Mouse (Mus musculus) frontal cortex, postnatal 25 days (tissue): Measurements from ENCODE around the gene Ndel1.
"Not testable (repeated sequence)": the region's sequence is repeated elsewhere in the genome, so short reads cannot be mapped to it uniquely, and the experiment has no call there.

Experiments used
- DNase-seq, 2 experiments: peaks; one replicate each; pipeline ENCODE4 v3.0.0; 2022; ENCODE audit warnings: low spot score in 2 of 2

Gene Ndel1

DNA sequence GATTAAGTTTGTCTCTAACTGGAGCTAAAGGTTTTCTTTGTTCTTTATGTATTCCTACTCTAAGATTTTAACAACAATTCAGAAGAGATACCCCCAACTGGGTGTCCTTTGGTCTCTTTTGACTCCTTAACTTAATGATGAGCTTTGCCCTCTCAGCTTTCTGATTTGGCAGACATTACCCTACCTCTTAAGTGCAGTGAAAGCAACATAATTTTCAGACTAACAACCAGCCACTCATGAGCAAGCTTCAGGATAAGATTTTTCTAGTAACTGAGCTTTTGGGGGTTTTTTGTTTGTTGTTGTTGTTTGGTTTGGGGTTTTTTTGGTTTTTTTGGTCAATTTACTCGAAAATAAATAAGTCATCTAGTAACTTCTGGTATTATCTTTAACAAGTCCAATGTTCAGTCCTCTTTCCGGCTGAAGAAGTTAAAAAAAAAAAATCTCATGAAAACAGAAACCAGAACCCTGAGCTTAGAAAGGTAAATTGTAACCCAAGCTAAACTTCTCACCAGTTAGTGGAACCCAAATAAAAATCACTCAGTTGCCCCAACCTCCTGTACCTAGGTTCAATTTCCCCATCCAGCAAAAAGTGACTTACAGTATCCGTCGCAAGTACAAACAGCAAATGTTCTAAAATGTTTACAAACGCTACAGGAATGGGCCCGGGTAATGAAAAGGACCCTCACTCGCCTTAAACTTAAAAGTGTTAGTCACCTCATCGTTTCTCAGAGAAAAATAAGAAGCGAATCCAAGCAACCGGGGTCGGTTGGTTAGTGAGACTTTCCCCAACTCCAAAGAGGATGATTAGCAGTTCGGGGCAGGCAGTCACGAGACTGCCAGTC, 19.8 kb downstream of the Ndel1 start:
- no peak for DNase-seq

- DNase-seq, result no peak
These were observed 20.8 kb downstream of the Ndel1 start for GRCm38 (mm10) chr11:68850862-68851261.

- DNase-seq, result no peak
These were observed 32.1 kb downstream of the Ndel1 start for GRCm38 (mm10) chr11:68839606-68840005.

DNA sequence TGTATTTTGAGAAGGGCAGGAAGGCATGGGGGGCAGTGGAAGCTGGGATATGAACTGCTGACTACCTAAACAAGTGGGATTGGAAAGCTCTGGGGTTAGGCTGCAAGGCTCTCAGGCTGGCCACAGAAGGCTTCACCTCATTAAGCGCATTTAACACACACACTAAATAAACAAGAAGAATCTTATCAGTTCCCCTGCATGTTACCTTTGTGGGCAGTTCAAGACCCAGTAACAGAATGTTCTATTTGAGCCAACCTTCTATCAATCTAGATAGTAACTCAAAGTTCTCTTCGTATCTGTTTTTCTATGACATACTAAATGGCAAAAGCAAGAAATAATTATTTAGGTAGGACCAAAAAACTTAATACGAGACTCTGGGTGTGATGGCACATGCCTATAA, 36.6 kb downstream of the Ndel1 start:
- DNase-seq, result no peak

DNA sequence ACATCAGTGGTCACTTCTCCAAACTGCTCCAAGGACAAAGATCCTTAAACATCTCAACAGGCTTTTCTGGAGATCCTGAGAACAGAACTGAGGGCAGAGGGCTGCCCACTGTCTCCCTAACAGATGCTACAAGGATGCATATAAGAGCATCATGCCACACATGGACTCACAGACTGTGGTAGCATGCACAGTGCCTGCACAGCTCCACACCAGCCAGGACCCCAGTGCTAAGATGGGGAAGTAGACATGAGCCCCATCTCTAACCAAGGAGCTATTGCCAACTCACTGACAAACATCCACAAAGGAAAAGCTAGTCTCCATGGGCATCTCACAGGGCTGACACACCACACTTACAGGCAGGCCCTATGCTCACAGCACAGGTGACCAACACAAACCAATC, 38.1 kb downstream of the Ndel1 start:
- DNase-seq, result no peak

DNA sequence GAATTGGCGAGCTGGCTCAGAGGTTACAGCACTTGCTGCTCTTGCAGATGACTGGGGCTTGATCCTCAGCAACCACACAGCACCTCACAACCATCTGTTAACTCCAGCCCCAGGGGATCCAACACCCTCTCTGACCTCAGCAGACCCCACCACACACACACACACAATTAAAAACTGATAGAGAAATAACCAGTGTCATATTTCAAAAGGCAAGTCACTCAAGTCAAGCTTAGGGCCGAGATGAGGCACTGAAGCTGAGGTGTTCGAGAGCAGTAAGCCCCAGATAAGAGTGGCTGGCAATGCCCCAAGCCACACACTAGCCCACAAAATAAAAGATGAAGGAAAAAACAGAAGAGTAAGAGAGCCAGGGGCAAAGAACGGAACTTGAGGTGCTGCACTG, 38.9 kb downstream of the Ndel1 start:
- no peak for DNase-seq

GRCm38 (mm10) chr11:68831580-68831979, 40.1 kb downstream of the Ndel1 start:
- not testable (repeated sequence) for DNase-seq

- no peak for DNase-seq
These were observed 44.9 kb downstream of the Ndel1 start for GRCm38 (mm10) chr11:68826735-68827134.

- DNase-seq, result no peak
These were observed 49.3 kb downstream of the Ndel1 start for GRCm38 (mm10) chr11:68822326-68822725.

DNA sequence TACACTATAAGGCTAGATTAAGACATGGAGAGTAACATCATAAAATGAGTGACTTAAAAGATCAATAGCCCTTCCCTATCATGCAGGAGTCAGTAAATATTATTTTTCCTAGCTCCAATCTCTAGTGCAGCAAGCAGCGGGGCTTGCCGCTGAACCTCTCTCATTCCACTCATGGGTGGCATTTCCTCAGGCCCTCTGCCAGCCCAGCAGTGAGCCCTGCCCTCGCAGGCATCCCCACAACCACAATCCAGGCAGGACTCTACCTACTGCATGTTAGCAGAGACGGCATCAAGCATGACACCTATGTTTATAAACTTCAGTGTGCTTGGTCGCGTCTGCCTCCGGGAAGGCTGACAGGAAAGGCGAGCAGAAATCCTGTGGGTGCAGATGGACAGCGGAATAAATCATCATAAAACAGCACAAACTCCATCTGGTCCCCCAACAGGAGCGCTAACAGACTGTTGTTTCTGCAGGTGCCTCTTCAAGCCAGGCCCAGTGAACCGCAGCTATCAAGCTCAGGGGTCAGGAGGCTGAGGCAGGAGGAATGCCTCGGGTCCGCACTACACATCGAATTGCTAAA, 52.3 kb downstream of the Ndel1 start:
- DNase-seq, result no peak

DNA sequence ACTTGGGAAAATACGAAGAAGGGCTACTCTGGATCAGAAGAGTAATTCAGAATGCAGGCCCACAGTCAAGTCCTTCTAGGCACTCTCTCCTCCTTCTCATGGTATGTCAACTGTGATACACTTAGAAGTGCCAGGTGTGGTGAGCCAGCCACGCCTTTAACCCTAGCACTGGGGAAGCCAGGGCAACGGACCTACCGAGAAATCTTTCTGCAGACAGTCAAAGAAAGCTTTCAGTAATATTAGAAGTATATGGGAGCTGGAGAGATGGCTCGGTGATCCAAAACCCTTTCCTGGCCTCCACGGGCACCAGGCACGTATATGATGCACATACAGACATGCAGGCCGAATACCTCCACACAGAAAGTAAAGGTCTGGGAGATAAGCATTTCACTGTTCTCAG, 53.2 kb downstream of the Ndel1 start:
- DNase-seq, result no peak

- DNase-seq, result no peak
These were observed 59.6 kb downstream of the Ndel1 start for GRCm38 (mm10) chr11:68811881-68812577.

DNA sequence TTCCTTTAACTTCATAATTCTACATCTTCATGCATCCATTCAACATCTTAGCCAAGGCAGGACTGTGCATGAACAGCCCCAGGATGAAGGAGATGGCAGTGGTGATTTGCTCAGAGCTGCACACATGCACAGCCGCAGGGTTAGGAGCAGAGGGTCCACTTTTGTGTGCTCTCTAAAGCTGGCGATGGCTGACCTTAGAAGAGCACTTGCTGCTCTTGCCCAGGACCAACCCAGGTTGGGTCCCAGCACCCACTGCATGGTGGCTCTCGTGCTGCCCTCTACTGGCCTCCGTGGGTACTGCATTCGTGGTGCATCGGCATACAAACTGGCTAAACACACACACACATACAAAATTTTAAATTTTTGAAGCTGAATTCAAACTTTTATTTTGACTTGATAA, 63.9 kb downstream of the Ndel1 start:
- peak; percentile 62 to 71 for DNase-seq

- DNase-seq, result no peak
These were observed 66.5 kb downstream of the Ndel1 start for GRCm38 (mm10) chr11:68805148-68805547.

DNA sequence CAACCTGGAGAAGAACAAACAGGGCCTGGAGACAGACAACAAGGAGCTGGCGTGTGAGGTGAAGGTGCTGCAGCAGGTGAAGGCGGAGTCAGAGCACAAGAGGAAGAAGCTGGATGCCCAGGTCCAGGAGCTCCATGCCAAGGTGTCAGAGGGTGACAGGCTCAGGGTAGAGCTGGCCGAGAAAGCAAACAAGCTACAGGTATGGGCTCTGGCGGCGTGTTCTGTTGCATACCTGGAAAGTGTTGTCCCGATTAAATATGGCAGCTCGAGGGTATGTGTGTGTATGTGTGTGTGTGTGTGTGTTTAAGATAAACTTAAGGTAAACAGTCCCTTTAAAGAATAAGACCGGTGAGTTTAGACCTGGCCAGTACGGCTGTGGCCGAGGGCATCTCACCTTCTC, 73.4 kb downstream of the Ndel1 start:
- no peak for DNase-seq

- no peak for DNase-seq
These were observed 79.9 kb downstream of the Ndel1 start for GRCm38 (mm10) chr11:68791794-68792193.

DNA sequence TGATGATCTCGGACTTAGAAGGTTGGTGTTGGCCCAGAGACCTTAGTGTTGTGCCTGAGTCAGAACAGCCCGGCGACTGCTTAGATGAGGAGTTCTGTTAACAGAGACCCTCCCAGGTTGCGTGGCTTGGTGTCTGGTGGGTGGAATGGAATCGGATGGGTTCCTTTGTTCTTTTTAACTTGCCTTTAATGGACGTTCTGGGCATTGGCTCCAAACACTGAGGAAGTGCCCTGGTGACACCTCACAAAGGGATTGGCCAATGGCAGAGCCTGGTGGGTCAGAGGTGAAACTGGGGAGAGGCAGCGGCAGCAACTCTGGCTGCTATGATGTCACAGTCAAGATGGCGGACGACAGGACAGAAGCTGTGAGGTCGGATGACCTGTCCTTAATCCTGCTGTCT, 80.9 kb downstream of the Ndel1 start:
- DNase-seq, result no peak

DNA sequence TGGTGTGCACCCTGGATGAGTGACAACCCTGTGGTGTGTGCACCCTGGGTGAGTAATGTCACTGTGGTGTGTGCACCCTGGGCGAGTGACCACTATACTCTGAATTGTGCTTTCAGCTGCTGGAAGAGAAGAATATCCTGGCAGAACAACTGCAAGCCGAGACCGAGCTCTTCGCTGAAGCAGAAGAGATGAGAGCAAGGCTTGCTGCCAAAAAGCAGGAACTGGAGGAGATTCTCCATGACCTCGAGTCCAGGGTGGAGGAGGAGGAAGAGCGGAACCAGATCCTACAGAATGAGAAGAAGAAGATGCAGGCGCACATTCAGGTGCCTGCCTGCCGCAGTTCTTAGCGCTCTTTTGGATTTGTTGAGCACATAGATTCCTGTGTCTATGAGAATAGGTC, 84.4 kb downstream of the Ndel1 start:
- no peak for DNase-seq

GRCm38 (mm10) chr11:68785813-68786212, 85.8 kb downstream of the Ndel1 start:
- DNase-seq, result no peak

GRCm38 (mm10) chr11:68782336-68782735, 89.3 kb downstream of the Ndel1 start:
- no peak for DNase-seq

DNA sequence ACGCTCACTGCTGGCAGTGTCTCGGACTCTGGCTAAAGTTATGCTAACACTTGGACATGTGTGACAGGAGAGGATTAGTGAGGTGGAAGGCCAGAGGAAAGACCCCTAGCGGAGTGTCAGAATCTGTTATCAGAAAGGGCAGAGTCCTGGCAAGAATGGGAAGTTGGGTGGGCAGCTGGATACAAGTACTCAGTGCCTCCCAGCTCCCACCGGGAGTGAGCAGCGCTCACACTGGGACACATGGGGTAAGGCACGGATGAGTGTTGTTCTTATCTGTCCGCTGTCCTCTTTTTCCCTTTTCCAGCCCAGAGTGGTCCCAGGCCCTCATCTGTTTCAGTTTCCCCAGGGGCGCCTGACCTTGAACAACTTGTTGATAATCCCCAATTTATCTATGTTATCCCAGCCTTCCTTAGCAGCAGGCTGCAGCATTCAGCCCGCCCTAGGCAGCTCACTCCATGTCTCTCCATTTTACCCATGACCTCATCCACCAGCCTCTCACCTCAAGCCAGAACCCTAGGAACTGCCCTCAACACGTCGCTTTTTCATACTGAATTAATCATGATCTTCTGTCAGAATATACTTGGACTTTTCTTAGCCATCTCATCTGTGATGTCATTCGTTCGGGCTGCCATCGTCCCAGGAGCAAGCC, 91.1 kb downstream of the Ndel1 start:
- DNase-seq, result no peak

- no peak for DNase-seq
These were observed 91.8 kb downstream of the Ndel1 start for GRCm38 (mm10) chr11:68779735-68780465.
